Comparison of ENCODE assay signal across 19 mouse cellular contexts in the genomic region with DNA sequence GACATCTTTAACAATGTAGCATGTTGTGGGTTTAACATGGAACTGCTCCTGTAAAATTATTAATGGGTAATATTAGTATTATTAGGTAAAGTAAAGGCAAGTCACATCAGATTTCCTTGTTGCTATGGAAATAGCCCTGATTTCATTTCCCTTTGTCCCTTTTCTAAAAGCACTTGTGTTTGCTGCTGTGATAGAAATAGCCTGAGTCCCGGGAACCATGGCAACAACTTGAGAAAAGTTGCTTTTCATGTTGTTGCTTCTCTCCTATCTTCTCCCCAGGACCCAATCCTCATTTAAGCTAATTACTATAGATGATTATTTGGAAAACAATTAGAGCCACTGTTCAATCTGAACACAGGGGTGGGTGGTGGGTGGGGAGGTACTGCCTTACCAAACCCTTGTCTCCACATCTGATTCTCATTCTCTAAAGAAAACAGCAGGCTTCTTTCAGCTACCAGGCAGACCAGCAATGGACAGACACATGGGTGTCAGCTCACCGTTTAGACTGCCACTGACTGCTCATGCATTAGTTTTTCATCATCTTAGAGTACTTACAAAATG.
DNase-seq lines count a peak whose midpoint lies in the region; ATAC-seq and TF ChIP-seq lines count a peak whose summit lies in the region.
"Had no signal": no experiment of that assay in that cellular context is flagged by ENCODE, and none has a peak within 500 bp of the region (broad histone marks: within the 10 kb centered on the region; RNA-seq: fewer than 3 reads in every experiment).

No protein-coding gene starts in this region.

- no peaks in the 10 kb centered on the region for H3K27me3 ChIP-seq in forebrain, embryonic 11.5 days (ENCODE audit: control insufficient read depth, insufficient read depth, low read length)
- no peaks in the 10 kb centered on the region for H3K27me3 ChIP-seq in forebrain, embryonic 15.5 days
- no peaks in the 10 kb centered on the region for H3K27me3 ChIP-seq in midbrain, embryonic 11.5 days (ENCODE audit: control insufficient read depth, insufficient read depth, low read length)
- H3K27me3 ChIP-seq in midbrain, embryonic 10.5 days (ENCODE audit: low read depth, poor library complexity, severe bottlenecking) = no peaks in the 10 kb centered on the region
- no peaks in the 10 kb centered on the region for H3K27me3 ChIP-seq in midbrain, embryonic 14.5 days (ENCODE audit: control insufficient read depth, insufficient read depth, low read length)
- H3K27me3 ChIP-seq: limb, embryonic 15.5 days; liver, embryonic 15.5 days; stomach, embryonic 15.5 days had no signal

- WGBS in forebrain, embryonic 11.5 days = 14% methylated on average over 2 of the region's 2 CpGs
- 5% methylated on average over 2 of the region's 2 CpGs for WGBS in forebrain, embryonic 15.5 days
- 28% methylated on average over 2 of the region's 2 CpGs for WGBS in midbrain, embryonic 11.5 days
- 40% methylated on average over 2 of the region's 2 CpGs for WGBS in midbrain, embryonic 10.5 days
- WGBS in midbrain, embryonic 14.5 days = 13% methylated on average over 2 of the region's 2 CpGs

- no peak for TF ChIP-seq POLR2A in brain, embryonic 14.5 days (IDR thresholded peaks at IDR 0.05; ENCODE audit: borderline replicate concordance, extremely low read depth, insufficient read depth, insufficient read length, poor library complexity, severe bottlenecking)

- DNase-seq in forebrain, embryonic 11.5 days (ENCODE audit: low spot score) = no peak
- no peak for DNase-seq in midbrain, embryonic 11.5 days (ENCODE audit: low spot score, missing footprints)
- DNase-seq in midbrain, embryonic 10.5 days (ENCODE audit: low spot score) = no peak
- peak; percentile 72 for DNase-seq in brain, embryonic 14.5 days (ENCODE audit: low read depth)
- peak; percentile 47 for DNase-seq in midbrain, embryonic 14.5 days
- DNase-seq in ovary, postnatal 10 days (ENCODE audit: low spot score) = no peak
- DNase-seq: cerebellum, adult 9-10 months; heart, postnatal 10 days; kidney, adult 11 months; right cerebral cortex, postnatal 14 days; thymus, adult 2 months had no signal

- no peak overlapping the region for H3K9ac ChIP-seq in forebrain, embryonic 11.5 days (ENCODE audit: low read length)
- H3K9ac ChIP-seq in forebrain, embryonic 15.5 days (replicated peaks) = no peak overlapping the region
- no peak overlapping the region for H3K9ac ChIP-seq in midbrain, embryonic 11.5 days (ENCODE audit: low read length)
- no peak overlapping the region for H3K9ac ChIP-seq in midbrain, embryonic 14.5 days (replicated peaks; ENCODE audit: low read length)
- H3K9ac ChIP-seq: limb, embryonic 15.5 days; liver, embryonic 15.5 days; stomach, embryonic 15.5 days had no signal

- no peaks in the 10 kb centered on the region for H3K9me3 ChIP-seq in forebrain, embryonic 11.5 days (ENCODE audit: control insufficient read depth, low read length)
- no peaks in the 10 kb centered on the region for H3K9me3 ChIP-seq in forebrain, embryonic 15.5 days
- no peaks in the 10 kb centered on the region for H3K9me3 ChIP-seq in midbrain, embryonic 11.5 days (ENCODE audit: control insufficient read depth, low read length)
- H3K9me3 ChIP-seq in midbrain, embryonic 10.5 days (replicated peaks) = no peaks in the 10 kb centered on the region
- H3K9me3 ChIP-seq in midbrain, embryonic 14.5 days (ENCODE audit: control insufficient read depth, low read length) = no peaks in the 10 kb centered on the region
- H3K9me3 ChIP-seq: limb, embryonic 15.5 days; liver, embryonic 15.5 days; stomach, embryonic 15.5 days had no signal

- no peak overlapping the region for H3K4me2 ChIP-seq in forebrain, embryonic 11.5 days (ENCODE audit: low read depth, low read length, severe bottlenecking)
- no peak overlapping the region for H3K4me2 ChIP-seq in forebrain, embryonic 15.5 days (replicated peaks)
- no peak overlapping the region for H3K4me2 ChIP-seq in midbrain, embryonic 11.5 days
- H3K4me2 ChIP-seq in midbrain, embryonic 14.5 days (ENCODE audit: low read length) = no peak overlapping the region
- H3K4me2 ChIP-seq: heart, embryonic 11.5 days; limb, embryonic 15.5 days; liver, embryonic 15.5 days; stomach, embryonic 15.5 days had no signal

- H3K27ac ChIP-seq in forebrain, embryonic 11.5 days (ENCODE audit: low read depth, low read length) = no peak overlapping the region
- no peak overlapping the region for H3K27ac ChIP-seq in forebrain, embryonic 15.5 days (replicated peaks)
- H3K27ac ChIP-seq in midbrain, embryonic 11.5 days (ENCODE audit: low read depth, low read length) = no peak overlapping the region
- no peak overlapping the region for H3K27ac ChIP-seq in midbrain, embryonic 10.5 days (replicated peaks)
- H3K27ac ChIP-seq in midbrain, embryonic 14.5 days (replicated peaks; ENCODE audit: low read depth, low read length) = no peak overlapping the region
- H3K27ac ChIP-seq: limb, embryonic 15.5 days; liver, embryonic 15.5 days; macrophage; stomach, embryonic 15.5 days had no signal

- TF ChIP-seq CTCF in brain, embryonic 14.5 days (IDR thresholded peaks at IDR 0.05; ENCODE audit: borderline replicate concordance, extremely low read depth, insufficient read depth, insufficient read length) = no peak

- no peaks in the 10 kb centered on the region for H3K36me3 ChIP-seq in forebrain, embryonic 11.5 days (ENCODE audit: control insufficient read depth, insufficient read depth, low read length)
- no peaks in the 10 kb centered on the region for H3K36me3 ChIP-seq in forebrain, embryonic 15.5 days
- no peaks in the 10 kb centered on the region for H3K36me3 ChIP-seq in midbrain, embryonic 11.5 days (ENCODE audit: control insufficient read depth, insufficient read depth, low read length)
- H3K36me3 ChIP-seq in midbrain, embryonic 10.5 days = no peaks in the 10 kb centered on the region
- H3K36me3 ChIP-seq in midbrain, embryonic 14.5 days (ENCODE audit: control insufficient read depth, insufficient read depth, low read length) = no peaks in the 10 kb centered on the region
- H3K36me3 ChIP-seq: G1E; limb, embryonic 15.5 days; liver, embryonic 15.5 days; stomach, embryonic 15.5 days had no signal

- no peak overlapping the region for H3K4me3 ChIP-seq in forebrain, embryonic 11.5 days (ENCODE audit: low read depth, low read length)
- H3K4me3 ChIP-seq in forebrain, embryonic 15.5 days = no peak overlapping the region
- no peak overlapping the region for H3K4me3 ChIP-seq in midbrain, embryonic 11.5 days (ENCODE audit: low read depth, low read length)
- H3K4me3 ChIP-seq in midbrain, embryonic 10.5 days = no peak overlapping the region
- H3K4me3 ChIP-seq in midbrain, embryonic 14.5 days (replicated peaks; ENCODE audit: low read depth, low read length) = no peak overlapping the region
- H3K4me3 ChIP-seq: limb, embryonic 15.5 days; liver, embryonic 15.5 days; stomach, embryonic 15.5 days had no signal

- ATAC-seq in forebrain, embryonic 11.5 days (replicated peaks; ENCODE audit: low FRiP score) = peak; percentile 74
- ATAC-seq in forebrain, embryonic 15.5 days (replicated peaks) = no peak
- ATAC-seq in midbrain, embryonic 11.5 days (ENCODE audit: low FRiP score) = peak; percentile 76; the same call in 1 of the 2 replicates
- no peak for ATAC-seq in midbrain, embryonic 14.5 days (ENCODE audit: low FRiP score, low TSS enrichment)
- ATAC-seq in megakaryocyte progenitor cell, adult 5-6 weeks (replicated peaks; ENCODE audit: poor library complexity) = no peak

- H3K4me1 ChIP-seq in forebrain, embryonic 11.5 days (replicated peaks; ENCODE audit: control insufficient read depth, insufficient read depth, low read length) = no peaks in the 10 kb centered on the region; the same call in 1 of the 2 replicates
- 0 out of 2 replicates have a peak, but pooled peaks cover 4% of the 10 kb centered on the region for H3K4me1 ChIP-seq in forebrain, embryonic 15.5 days
- no peaks in the 10 kb centered on the region for H3K4me1 ChIP-seq in midbrain, embryonic 11.5 days (ENCODE audit: control insufficient read depth, insufficient read depth, low read length)
- H3K4me1 ChIP-seq in midbrain, embryonic 10.5 days = peaks cover 8% of the 10 kb centered on the region
- no peaks in the 10 kb centered on the region for H3K4me1 ChIP-seq in midbrain, embryonic 14.5 days (ENCODE audit: control insufficient read depth, insufficient read depth, low read length)
- H3K4me1 ChIP-seq: limb, embryonic 15.5 days; liver, embryonic 15.5 days; stomach, embryonic 15.5 days had no signal

Comparison
In these comparisons a context has a peak if more than half of its experiments do, and no peak if none do; other contexts are left out.
1. ATAC-seq: peak in forebrain, embryonic 11.5 days (single experiment) and midbrain, embryonic 11.5 days (single experiment); none in forebrain, embryonic 15.5 days (single experiment), midbrain, embryonic 14.5 days (single experiment) and megakaryocyte progenitor cell, adult 5-6 weeks (single experiment).
2. DNase-seq: peak in brain, embryonic 14.5 days (single experiment) and midbrain, embryonic 14.5 days (single experiment); none in forebrain, embryonic 11.5 days (single experiment), midbrain, embryonic 11.5 days (single experiment), midbrain, embryonic 10.5 days (single experiment) and ovary, postnatal 10 days (single experiment).